8 mouse cellular contexts compared by ENCODE assay signal in genomic region chr3:96180727-96181477, GRCm38 (mm10). TPM values are rescaled to one million over a fixed set of nuclear protein-coding genes. Genes with fewer than 3 reads are reported as not detected.
DNase-seq lines count a peak whose midpoint lies in the region; ATAC-seq and TF ChIP-seq lines count a peak whose summit lies in the region.

Gene Sv2a, plus strand, starts transcription at chr3:96181151.

- peak within 1 kb of the TSS; percentile 49 for H3K27ac ChIP-seq in forebrain, embryonic 16.5 days (ENCODE audit: low read length)
- H3K27ac ChIP-seq in intestine, embryonic 16.5 days (ENCODE audit: low read length), result no peak within 1 kb of the TSS
- H3K27ac ChIP-seq in neural tube, embryonic 12.5 days, result no peak within 1 kb of the TSS; the same call in 1 of the 2 replicates

- TF ChIP-seq POLR2A in lung, adult 2 months (IDR thresholded peaks at IDR 0.05; ENCODE audit: borderline replicate concordance, extremely low read depth, low read depth, low read length), result no peak

- H3K36me3 ChIP-seq in forebrain, embryonic 16.5 days (ENCODE audit: control insufficient read depth, insufficient read depth), result peaks cover 5% of the 10 kb centered on the region; the same call in 1 of the 2 replicates
- no peaks in the 10 kb centered on the region for H3K36me3 ChIP-seq in intestine, embryonic 16.5 days (ENCODE audit: control insufficient read depth, insufficient read depth, low read length)
- H3K36me3 ChIP-seq in neural tube, embryonic 12.5 days, result peaks cover 26% of the 10 kb centered on the region

- peak within 1 kb of the TSS; percentile 56 for H3K4me2 ChIP-seq in forebrain, embryonic 16.5 days (ENCODE audit: low read length)
- peak within 1 kb of the TSS; percentile 75 for H3K4me2 ChIP-seq in intestine, embryonic 16.5 days (ENCODE audit: low read depth, low read length)
- H3K4me2 ChIP-seq in neural tube, embryonic 12.5 days (replicated peaks), result peak within 1 kb of the TSS; percentile 66

- peak; percentile 70 for ATAC-seq in forebrain, embryonic 16.5 days
- peak; percentile 43; the same call in 1 of the 2 replicates for ATAC-seq in intestine, embryonic 16.5 days
- peak; percentile 72 for ATAC-seq in neural tube, embryonic 12.5 days (ENCODE audit: low FRiP score, low read depth)

- peak within 1 kb of the TSS; percentile 82 for H3K9ac ChIP-seq in forebrain, embryonic 16.5 days (replicated peaks; ENCODE audit: low read depth, low read length)
- peak within 1 kb of the TSS; percentile 74 for H3K9ac ChIP-seq in intestine, embryonic 16.5 days (ENCODE audit: low read depth, low read length)
- H3K9ac ChIP-seq in neural tube, embryonic 12.5 days, result peak within 1 kb of the TSS; percentile 69

- H3K4me1 ChIP-seq in lung, adult 2 months (ENCODE audit: control insufficient read depth, insufficient read depth, low read length), result no peaks in the 10 kb centered on the region
- peaks cover 16% of the 10 kb centered on the region for H3K4me1 ChIP-seq in forebrain, embryonic 16.5 days (replicated peaks; ENCODE audit: control insufficient read depth, insufficient read depth, low read length)
- peaks cover 2% of the 10 kb centered on the region; the same call in 1 of the 2 replicates for H3K4me1 ChIP-seq in intestine, embryonic 16.5 days (ENCODE audit: control insufficient read depth, insufficient read depth, low read length)
- peaks cover 23% of the 10 kb centered on the region for H3K4me1 ChIP-seq in neural tube, embryonic 12.5 days

- peak within 1 kb of the TSS; percentile 41 for H3K4me3 ChIP-seq in lung, adult 2 months (replicated peaks; ENCODE audit: extremely low read depth, low read depth, low read length)
- peak within 1 kb of the TSS; percentile 59 for H3K4me3 ChIP-seq in forebrain, embryonic 16.5 days (replicated peaks; ENCODE audit: low read length)
- peak within 1 kb of the TSS; percentile 58 for H3K4me3 ChIP-seq in intestine, embryonic 16.5 days (ENCODE audit: low read length)
- H3K4me3 ChIP-seq in neural tube, embryonic 12.5 days, result peak within 1 kb of the TSS; percentile 51

- WGBS in lung, adult 2 months, result 1% methylated on average over 20 of the region's 23 CpGs
- 2% methylated on average over 18 of the region's 23 CpGs for WGBS in forebrain, embryonic 16.5 days
- WGBS in intestine, embryonic 16.5 days, result under 1% methylated on average over 13 of the region's 23 CpGs
- WGBS in neural tube, embryonic 12.5 days, result under 1% methylated on average over 16 of the region's 23 CpGs

- DNase-seq in lung, adult 2 months, result no peak
- DNase-seq in lung, postnatal 36 days, result no peak
- peak; percentile 76 for DNase-seq in cerebellum, adult 11 months
- DNase-seq in liver, result peak; percentile 47
- peak; percentile 68 for DNase-seq in thymus, postnatal 14 days

- no peaks in the 10 kb centered on the region for H3K9me3 ChIP-seq in forebrain, embryonic 16.5 days (ENCODE audit: control insufficient read depth, low read length)
- no peaks in the 10 kb centered on the region for H3K9me3 ChIP-seq in intestine, embryonic 16.5 days (ENCODE audit: control insufficient read depth, low read length)
- no peaks in the 10 kb centered on the region for H3K9me3 ChIP-seq in neural tube, embryonic 12.5 days

- TF ChIP-seq CTCF in lung, adult 2 months (IDR thresholded peaks at IDR 0.05; ENCODE audit: insufficient read depth, low read length), result no peak

- no peaks in the 10 kb centered on the region for H3K27me3 ChIP-seq in forebrain, embryonic 16.5 days (replicated peaks; ENCODE audit: control insufficient read depth, insufficient read depth, low read length)
- no peaks in the 10 kb centered on the region for H3K27me3 ChIP-seq in intestine, embryonic 16.5 days (replicated peaks; ENCODE audit: control insufficient read depth, insufficient read depth, low read length)
- no peaks in the 10 kb centered on the region for H3K27me3 ChIP-seq in neural tube, embryonic 12.5 days (replicated peaks)

RNA-seq across cellular contexts. Expression of gene Sv2a, which starts in this region (rescaled TPM):
- polyA plus RNA-seq in lung, adult 2 months (2012; rRNA removed), result 1.5 and 1.6 TPM in 2 replicates
- polyA plus RNA-seq in forebrain, embryonic 16.5 days (2015; fragmentation: Nextera tagmentation; extraction: Ambion mirVana), result 70.3 and 87.3 TPM in 2 replicates
- 3.2 and 3.4 TPM in 2 replicates for polyA plus RNA-seq in intestine, embryonic 16.5 days (2015; fragmentation: Nextera tagmentation; extraction: Ambion mirVana)
- polyA plus RNA-seq in neural tube, embryonic 12.5 days (2016; fragmentation: Nextera tagmentation; extraction: Ambion mirVana), result 44.4 and 44.8 TPM in 2 replicates

Comparison
In these comparisons a context has a peak if more than half of its experiments do, and no peak if none do; other contexts are left out.
1. RNA of gene Sv2a (polyA plus RNA-seq): 70.3 to 87.3 TPM in forebrain, embryonic 16.5 days and 44.4 to 44.8 TPM in neural tube, embryonic 12.5 days; 3.2 to 3.4 TPM in intestine, embryonic 16.5 days and 1.5 to 1.6 TPM in lung, adult 2 months; every median in the first group is over 10 times any median in the second.
2. DNase-seq: peak in cerebellum, adult 11 months (single experiment), liver (single experiment) and thymus, postnatal 14 days (single experiment); none in lung, adult 2 months (single experiment) and lung, postnatal 36 days (single experiment).
3. Peak in every context shown above with its lines, with median percentiles within 50 percentile points of each other: H3K4me3 ChIP-seq, ATAC-seq, H3K4me2 ChIP-seq and H3K9ac ChIP-seq.